Mouse (Mus musculus): ENCODE measurements around the gene Il16.
A peak's percentile ranks its signal among the peaks of the same experiment; 100 is the strongest.

The Il16 gene

DNA sequence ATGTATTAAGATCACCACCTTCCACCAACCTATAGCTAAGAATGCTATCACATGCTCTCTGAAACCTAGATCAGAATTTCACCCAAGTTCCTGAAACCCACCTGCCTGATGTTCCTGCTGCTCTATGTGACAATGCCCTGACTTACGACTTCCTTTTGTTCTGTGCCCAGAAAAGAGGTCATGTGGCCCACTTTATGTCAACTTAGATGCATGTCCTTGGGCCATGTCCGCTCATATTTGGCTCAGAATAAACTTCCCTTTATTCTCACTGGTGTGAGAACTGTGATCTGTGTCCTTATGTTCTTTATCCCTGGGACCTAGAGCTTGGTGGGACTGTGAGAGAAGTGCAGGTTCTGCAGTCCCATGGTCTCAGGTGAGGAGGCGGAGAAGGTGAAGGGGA is 68.2 kb downstream of the Il16 start:
- DNase-seq, result no peak

DNA sequence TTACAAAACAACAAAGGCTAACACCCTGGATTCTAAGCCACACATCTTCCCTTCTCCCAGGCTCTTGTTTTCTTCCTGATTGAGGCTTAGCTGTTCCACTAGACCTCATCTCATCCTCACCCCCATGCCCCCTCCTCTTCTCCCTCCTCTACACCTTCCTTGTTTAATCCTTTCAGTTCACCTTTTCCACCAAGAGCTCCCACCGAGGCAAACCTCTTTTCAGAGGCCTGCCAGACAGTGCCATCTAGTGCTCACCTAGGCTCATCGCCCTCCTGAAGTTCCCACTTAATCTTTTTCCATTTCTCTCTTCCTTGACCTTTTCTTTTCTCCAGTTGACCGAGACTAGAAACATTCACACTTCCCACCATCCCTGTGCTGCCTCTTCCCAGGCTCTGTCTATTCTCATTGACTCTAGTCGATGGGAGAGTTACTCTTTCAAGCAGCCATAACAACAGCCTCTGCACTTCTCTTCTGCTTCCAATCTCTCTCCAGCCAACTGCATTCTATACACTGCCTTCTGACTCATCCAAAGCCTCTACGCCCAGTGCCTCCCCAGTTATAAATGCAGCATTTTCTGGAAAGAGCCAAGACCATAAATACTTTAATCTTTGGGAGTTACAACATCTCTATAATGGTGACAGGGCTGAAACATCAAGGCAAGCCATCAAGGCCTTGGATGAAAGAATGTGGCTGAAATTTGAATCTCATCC is 69.8 kb downstream of the Il16 start:
- no peak for DNase-seq

DNA sequence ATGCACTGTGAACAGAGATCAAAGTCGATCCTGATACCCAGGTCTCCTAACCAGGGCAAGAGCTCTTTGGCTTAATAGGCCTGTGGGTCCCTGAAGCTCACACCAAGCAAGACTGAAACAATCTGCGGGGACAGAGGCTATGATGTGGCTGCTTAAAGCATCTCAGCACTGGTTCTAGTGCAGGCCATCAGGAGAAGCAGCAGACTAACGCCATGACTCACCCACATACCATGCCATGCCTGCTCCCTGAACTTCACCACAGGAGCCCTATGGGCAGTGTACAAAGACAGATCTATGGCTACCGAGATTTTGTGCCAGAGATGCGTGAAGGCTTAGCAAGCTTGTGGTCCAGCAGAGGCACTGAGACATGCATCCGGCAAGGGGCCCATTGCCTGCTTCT is 74.0 kb downstream of the Il16 start:
- no peak for DNase-seq

DNA sequence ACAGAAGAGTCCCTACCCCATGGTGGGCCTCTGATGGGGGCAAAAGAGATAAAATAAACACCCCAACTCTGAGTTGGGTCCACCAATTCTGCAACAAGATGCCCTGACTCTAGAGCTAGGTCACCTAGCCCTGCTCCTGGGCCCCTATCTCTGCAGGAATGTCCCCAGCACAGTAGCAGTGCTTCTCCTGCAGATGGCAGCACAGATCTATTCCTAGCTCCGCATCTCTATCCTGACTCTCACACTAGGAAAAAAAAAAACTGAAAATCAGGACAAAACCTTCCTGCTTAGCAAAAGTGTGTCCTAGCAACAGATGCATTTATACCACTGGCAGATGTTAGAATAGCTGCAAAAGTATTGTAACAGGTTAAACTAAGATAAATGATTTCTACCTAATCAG is 76.8 kb downstream of the Il16 start:
- DNase-seq, result peak; percentile 62

DNA sequence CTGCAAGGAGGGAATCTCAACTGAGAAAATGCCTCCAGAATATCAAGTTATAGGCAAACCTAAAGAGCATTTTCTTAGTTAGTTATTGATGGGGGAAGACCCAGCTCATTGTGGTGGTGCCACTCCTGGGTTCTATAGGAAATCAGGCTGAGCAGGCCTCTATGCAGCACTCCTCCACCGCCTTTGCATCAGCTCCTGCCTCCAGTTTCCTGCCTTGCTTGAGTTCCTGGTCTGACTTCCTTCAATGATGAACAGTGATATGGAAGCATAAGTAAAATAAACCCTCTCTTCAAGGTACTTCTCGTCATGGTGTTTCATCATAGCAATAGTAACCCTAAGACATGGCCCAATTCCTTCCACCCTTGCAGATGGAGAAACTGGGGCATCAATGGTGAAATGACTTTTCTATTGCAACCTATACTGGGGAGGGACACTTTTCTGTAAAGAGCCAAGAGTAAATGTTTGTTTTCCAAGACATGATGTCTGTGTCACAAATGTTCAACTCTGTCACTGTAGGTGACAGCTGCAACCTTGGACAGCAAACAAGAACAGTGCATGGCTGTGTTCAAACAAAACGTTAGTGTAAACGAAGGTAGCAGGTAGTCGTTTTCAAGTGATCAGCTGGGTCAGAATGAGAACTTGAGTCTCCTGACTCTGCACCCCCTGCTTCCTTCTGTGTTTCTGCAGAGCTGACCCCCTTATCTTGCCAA is 77.4 kb downstream of the Il16 start:
- DNase-seq, result no peak

DNA sequence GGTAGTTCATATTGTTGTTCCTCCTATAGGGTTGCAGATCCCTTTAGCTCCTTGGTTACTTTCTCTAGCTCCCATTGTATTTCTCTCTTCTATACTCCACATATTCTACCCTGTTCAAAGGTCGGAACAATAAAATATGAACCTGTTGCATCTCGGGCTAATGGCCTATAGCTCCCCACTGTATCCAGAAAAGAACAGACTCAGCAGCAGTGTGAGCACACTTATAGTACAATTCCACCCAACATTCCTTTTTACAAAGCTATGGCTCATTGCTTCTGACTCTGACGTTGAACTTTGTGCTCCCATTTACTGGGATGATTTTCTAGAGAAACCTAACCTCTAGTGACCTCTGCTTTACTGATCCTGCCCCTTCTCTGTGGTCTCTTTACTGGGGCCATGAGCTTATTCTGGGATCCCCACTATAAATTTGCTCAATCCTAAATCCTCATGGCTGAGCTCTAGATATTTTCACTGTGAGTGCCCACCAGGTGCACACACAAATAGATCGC is 79.4 kb downstream of the Il16 start:
- DNase-seq, result no peak

DNA sequence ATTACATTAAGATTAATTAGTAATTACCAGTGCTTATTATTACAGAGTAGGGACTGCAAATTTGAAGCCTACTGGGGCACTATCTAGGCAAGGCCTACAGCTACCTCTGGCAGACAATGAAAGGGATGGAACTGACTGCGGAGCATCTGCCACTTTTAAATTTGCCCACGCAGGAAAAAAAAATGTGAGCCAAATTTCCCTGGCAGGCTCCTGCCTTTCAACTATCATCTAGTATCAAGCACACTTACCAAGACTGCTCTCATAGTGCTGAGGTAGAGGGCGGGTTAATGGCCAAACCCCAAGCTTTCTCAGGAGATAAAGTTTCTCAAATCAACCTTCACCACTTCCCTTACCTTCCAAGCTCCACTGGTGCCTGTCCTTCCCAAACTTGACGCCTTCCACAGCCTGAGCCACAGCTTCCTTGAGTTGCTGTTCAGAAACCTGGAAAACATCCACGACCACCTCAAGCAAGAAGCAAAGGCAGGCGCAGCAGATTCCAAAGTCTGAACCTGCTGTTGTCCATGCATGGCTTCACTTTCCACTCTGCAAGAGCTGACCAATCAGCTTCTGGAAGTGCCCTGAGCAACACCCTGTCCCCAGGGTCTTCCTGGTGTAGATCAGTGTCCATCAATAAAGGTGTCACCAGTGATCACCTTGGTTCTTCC is 82.7 kb downstream of the Il16 start:
- peak; percentile 63 for DNase-seq

DNA sequence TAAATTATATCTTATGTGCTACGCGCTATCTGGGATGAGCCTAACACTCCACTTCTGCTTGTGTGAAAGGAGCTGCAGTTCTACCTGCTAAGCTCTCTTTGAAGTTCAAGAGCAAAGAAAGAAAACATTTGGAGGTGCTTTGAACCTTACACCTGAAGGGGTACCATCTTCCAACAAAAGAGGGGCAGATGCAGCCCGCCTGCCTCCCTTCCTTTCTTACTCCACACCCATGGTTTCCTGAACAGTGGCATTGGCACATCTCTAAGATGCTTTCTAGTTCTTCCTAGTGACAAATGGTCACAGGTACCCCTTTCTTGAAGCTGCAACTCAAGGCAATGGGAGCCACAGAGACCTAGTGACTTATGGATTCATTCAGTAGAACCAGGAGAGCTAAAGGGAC is 83.8 kb downstream of the Il16 start:
- no peak for DNase-seq

DNA sequence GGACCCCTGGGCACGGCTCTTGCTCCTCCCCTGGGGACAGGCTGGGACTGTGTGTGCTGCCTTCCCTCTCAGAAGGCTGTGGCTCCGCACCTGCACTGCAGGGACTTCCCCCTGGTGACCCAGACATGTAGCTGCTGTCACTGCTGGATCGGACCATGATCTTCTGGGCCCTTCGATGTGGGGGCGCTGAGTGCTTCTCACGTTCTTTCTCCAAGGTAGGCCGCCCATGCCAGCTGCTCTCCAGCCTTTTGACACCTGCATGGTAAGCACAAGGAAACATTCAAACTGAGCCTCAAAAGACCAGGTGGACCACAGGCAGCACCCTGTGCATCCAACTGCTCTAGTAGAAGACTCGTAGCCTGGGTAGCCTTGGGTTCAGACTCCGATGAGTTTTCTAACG is 84.5 kb downstream of the Il16 start:
- no peak for DNase-seq

DNA sequence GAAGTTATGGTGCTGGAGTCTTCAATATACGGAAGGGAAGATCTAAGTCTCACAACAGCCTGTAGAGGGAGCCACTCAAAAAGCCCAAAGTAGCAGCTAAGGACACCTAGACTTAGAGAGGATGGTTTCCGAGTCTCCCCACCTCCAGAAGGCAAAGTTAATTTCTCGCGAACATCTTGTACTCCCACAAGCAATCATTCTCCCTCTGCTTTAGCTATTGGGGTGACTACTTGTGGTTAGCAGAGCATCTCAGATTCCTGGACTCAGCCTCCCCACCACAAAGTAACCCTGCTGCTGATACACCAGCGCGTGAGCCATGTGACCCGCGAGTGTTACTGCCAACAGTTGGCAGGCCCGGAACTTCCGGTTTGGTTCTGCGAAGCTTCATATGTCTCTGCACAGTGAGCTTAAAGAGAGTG is 85.2 kb downstream of the Il16 start:
- DNase-seq, result no peak

DNA sequence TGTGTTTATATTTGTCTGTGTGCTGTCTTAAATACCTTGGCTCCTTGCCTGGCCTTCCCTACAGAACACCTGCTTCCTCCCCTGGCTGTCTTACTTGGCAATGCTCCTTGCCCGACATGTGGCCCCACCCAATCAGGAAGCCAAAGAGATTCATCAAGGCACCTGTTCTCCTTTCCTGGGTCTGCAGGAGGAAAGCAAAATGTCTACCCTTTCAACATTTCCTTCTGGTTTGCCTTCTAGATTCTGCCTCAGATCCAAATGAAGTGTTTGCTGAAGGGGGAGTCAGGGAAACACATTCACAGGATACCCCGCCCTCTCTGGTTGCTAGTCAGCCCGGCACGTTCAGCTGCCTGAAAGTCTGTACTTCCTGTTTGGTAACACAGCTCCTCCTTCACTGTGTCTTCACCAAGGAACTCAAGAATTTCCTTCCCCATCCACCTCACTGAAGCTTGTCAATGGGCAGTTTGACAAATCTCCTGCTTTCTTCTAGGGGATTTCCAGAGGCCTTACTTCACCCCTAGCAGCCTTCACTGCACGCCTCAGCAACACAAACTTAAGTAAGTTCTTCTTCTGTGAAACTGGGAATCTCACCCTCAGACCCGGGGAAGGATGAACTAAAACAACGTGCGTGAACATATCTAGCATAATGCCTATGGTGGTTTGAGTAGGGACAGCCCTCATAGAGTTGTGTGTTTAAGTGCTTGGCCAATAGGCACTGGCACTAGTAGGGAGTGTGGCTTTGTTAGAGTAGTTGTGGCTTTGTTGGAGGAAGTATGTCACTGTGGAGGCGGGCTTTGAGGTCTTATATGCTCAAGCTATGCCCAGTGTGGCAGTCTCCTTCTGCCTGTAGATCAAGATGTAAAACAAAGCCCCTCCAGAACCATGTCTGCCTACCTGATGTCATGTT is 86.1 kb downstream of the Il16 start:
- DNase-seq, result peak; percentile 85

DNA sequence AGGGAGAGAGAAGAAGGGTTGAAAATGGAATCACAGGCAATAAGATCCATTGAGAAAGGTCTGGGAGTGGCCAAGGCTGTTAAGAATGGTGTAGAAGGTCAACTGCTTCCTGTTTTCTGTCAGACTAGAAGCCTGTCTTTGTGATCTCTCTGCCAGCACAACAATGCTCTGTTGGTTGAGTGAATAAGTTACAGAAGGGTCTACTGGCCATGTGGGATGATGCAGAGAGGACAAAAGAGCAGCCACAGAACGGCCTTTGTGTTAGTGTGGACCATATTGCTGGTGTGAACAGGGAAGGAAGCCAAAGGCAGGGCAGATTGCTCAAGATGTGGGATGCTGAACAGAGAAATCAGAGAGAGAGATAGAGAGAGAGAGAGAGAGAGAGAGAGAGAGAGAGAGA is 86.8 kb downstream of the Il16 start:
- DNase-seq, result no peak

DNA sequence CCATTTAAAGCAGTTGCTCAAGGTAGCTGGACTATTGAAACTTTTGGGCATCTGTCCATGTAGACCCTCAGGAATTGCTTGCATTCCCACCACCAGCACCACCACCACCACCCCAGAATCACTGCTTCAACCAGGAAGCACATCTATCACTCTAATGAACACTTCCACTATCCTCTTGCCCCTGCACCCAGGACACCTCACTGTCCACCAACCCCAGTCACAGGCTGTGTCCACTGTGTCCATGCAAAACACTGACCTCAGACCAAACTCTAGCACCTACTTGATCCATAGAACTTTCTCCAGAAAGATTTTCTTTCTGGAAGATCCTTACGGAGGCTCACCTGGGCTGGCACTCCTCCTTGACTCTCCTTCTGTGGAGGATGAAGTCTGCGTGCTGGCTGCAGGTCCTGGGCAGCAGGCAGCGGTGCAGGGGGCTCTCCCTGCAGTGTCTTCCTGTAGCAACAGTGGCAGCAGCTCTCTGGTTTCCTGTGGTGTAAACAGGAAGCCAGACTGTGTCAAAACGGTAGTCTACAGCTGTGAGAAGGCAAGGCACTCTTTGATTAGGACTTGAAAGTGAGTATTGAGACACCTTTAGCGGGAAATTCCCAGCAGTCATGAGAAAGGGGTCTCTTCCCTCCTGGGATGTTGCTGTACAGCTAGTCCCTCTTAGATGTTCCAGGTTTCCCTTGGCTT is 90.4 kb downstream of the Il16 start:
- DNase-seq, result no peak

DNA sequence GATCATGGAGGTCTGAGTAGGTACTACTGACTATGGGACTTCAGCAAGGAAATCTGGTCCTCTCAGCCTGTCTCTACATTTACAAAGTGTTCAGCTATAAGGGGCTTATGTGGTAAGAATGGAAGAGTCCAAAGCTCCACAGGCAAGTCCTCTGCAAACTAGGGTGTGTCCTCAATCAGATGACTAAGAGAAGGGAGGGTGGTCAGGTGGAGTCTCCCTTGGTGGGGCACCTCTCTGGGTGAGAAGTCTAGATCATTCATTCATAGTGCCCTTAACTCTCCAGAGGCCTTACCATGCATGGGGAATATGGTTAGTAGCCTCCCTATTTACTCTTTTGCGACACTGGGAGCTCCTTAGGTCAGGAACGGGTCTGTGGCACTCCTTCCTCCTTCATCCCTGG is 91.3 kb downstream of the Il16 start:
- DNase-seq, result no peak

DNA sequence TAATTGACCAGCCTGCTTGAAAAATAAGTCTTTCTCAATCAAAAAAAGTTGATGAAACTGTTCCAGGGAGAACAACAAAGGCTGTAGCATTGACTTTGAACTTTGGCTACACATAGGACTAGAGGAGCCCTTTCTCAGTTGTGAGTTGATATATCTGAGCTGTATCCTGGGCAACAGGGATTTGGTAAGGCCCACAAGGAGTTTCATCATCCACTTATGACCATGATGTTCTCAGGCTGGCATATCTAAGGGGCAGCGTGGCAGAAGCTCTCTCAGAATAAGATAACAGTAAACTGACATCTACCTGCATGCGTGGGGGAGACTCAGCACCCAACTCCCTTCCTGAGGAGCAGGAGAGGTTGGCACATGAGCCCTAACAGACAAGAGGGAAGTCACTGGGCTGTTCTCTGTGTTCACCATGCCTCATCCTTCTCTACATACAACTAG is 91.9 kb downstream of the Il16 start:
- DNase-seq, result no peak

DNA sequence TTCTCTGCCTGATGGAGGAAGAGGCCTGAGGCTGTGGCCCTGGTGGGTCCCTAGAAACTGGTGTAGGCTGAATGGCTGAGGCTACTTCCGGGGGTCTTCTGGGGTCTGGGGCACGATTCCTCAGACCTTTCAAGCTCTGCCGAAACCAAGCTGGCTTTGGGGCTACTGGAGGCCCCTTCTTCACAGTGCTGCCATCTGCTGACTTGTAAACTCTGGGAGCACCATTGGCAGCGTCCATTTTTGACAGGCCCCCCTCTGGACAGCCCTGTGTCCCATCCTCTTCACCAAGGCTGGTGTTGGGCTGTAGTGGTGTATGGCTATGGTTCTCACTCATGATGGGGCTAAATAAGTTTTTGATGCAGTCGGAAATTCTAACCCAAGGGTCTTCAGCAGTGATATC is 93.0 kb downstream of the Il16 start:
- DNase-seq, result no peak

DNA sequence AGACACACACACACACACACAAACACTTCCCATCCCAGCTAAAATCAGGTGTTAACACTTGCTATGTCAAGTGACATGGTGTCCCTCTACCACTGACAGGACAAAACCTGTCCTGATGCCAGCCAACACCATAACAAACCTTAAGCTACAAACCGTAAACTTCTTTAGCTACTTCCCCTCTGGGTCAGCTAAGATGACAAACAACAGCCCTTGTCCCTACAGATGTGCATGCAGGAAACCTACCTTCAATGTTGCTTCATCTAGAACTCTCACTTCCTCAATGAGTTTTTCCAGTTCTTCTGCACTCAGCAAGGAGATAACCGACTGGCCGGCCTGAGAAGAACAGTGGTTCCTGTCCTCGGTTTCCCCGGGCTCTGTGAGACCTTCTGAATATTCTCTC is 94.9 kb downstream of the Il16 start:
- no peak for DNase-seq

DNA sequence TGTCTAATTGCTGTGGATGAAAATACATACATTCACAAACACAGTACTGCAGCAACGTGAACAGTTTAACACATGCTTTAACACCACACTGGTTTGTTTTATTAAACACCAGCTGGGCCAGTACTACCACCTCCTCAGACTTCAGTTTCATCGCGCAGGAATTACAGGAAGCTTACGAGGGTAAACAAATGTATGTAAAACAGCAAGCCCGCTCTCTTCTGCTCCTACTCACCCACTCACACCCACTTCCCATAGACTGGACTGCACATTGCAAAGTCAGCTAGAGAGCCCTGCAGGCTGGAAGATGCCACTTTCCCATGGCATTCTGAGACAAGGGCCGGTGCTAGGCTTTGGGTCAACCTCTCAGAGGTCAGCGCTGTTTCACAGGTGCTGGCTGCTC is 96.7 kb downstream of the Il16 start:
- no peak for DNase-seq

DNA sequence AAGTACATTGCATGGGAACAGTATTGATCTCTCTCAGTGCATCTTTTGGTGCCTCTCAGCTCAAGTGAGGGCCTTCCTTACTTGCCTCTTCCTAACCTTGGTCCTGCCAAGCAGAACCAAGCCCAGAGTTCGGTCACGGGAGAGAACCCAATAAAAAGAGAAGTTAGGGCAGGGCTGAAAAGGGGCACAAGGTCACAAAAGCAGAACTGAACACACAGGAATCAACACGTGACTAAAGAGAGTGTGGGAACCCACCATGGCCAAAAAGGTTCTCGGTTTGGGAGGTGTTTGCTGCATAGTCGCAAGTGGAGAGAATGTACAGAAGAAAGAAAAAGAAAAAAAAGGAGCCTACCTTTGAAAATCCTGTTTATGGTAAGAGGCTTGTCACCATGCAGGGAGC is 100.0 kb downstream of the Il16 start:
- DNase-seq, result no peak

DNA sequence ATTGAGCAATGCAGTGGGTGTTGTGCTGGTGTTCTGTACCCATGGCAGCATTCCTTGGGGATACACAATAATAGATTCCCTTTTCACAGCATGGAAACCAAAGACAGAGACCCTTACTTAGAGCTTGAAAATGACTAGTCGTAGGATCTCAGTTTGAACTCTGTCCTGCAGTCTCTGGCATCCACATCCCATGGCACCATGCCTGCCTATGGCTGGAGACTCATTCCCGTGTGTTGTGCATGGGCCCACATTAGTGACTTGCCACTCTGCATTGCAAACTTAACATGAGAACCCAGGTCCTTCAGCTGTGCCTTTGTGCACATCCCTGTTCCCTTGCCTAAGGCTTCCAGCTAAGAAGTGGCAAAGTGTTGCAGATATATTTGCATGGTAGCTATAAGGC is 100.8 kb downstream of the Il16 start:
- no peak for DNase-seq

DNA sequence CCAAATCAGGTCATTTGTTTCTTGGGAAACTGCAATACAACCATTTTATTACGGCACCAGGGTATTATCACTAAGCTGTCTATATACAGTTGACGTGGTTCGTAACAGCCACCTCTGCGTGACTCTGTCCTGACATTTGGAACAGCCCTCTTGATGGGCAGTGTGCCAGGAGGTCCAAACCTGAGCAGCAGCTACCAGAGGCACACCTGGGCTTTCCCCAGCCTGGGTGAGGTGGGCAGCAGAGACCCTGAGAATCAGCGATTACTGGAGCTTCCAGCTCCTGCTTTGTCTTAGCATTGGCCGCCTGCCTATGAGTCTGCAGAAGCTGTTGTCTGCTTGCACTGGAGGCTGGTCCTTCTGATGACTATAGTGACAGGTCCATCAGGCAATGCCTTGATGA is 101.9 kb downstream of the Il16 start:
- DNase-seq, result no peak

DNA sequence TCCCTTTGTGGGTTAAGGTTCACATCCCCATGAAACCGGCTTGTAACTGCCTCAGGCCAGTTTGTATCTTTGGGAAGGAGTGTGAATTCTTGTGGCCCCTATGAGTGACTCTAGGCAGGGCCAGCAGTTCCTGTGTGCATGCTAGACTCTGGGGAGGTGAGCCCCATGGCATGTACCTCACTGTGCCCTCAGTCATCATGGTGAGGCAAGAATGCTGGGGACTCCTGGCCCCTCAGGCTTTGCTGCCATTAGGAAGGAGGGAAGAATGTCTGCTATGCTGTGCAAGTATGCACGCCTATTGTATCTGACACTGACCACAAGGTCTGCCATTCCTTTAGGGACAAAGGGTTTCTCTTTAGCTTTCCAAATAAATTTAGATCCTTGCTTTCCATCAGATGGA is 104.4 kb downstream of the Il16 start:
- DNase-seq, result no peak

All from cerebellum, adult 9-11 months (tissue).